Mouse (Mus musculus): Measurements from ENCODE around the gene Zfp639.

Gene Zfp639

GRCm38 (mm10) chr3:32509496-32510374 is at the start of gene Zfp639:
Gene Zfp639 (plus strand): TSS chr3:32510259.
- no peak for DNase-seq (ENCODE audit: low read depth)

GRCm38 (mm10) chr3:32467321-32467720 is 42.7 kb upstream of the Zfp639 start:
- DNase-seq (ENCODE audit: low read depth): no peak

- DNase-seq (ENCODE audit: low read depth): no peak
Observed at GRCm38 (mm10) chr3:32468411-32468810, 41.6 kb upstream of the Zfp639 start.

GRCm38 (mm10) chr3:32470449-32470848 is 39.6 kb upstream of the Zfp639 start:
- no peak for DNase-seq (ENCODE audit: low read depth)

GRCm38 (mm10) chr3:32471098-32471497 is 39.0 kb upstream of the Zfp639 start:
- no peak for DNase-seq (ENCODE audit: low read depth)

- DNase-seq (ENCODE audit: low read depth): no peak
Observed at GRCm38 (mm10) chr3:32472191-32472900, 37.7 kb upstream of the Zfp639 start.

- DNase-seq (ENCODE audit: low read depth): no peak
Observed at GRCm38 (mm10) chr3:32473184-32473583, 36.9 kb upstream of the Zfp639 start.

- DNase-seq (ENCODE audit: low read depth): no peak
Observed at GRCm38 (mm10) chr3:32479961-32480360, 30.1 kb upstream of the Zfp639 start.

GRCm38 (mm10) chr3:32483035-32483434 is 27.0 kb upstream of the Zfp639 start:
- no peak for DNase-seq (ENCODE audit: low read depth)

GRCm38 (mm10) chr3:32486543-32486942 is 23.5 kb upstream of the Zfp639 start:
- DNase-seq (ENCODE audit: low read depth): no peak

GRCm38 (mm10) chr3:32488172-32488571 is 21.9 kb upstream of the Zfp639 start:
- DNase-seq (ENCODE audit: low read depth): no peak

- DNase-seq (ENCODE audit: low read depth): no peak
Observed at GRCm38 (mm10) chr3:32490076-32490927, 19.8 kb upstream of the Zfp639 start.

GRCm38 (mm10) chr3:32490928-32491315 is 19.1 kb upstream of the Zfp639 start:
- DNase-seq (ENCODE audit: low read depth): no peak

GRCm38 (mm10) chr3:32492097-32493090 is 17.7 kb upstream of the Zfp639 start, which contains the start of gene Kcnmb3:
Gene Kcnmb3 (minus strand): TSS chr3:32492231.
- DNase-seq (ENCODE audit: low read depth): no peak

GRCm38 (mm10) chr3:32494387-32495087 is 15.5 kb upstream of the Zfp639 start:
- no peak for DNase-seq (ENCODE audit: low read depth)

GRCm38 (mm10) chr3:32495088-32495770 is 14.8 kb upstream of the Zfp639 start:
- DNase-seq (ENCODE audit: low read depth): no peak

GRCm38 (mm10) chr3:32495856-32496710 is 14.0 kb upstream of the Zfp639 start:
- no peak for DNase-seq (ENCODE audit: low read depth)

- peak; percentile 59 for DNase-seq (ENCODE audit: low read depth)
Observed at GRCm38 (mm10) chr3:32496711-32497070, 13.4 kb upstream of the Zfp639 start.

GRCm38 (mm10) chr3:32500346-32500745 is 9.7 kb upstream of the Zfp639 start:
- DNase-seq (ENCODE audit: low read depth): no peak

Data from fibroblast of lung, adult 2 months (primary cell).